Mouse (Mus musculus): ENCODE measurements at regions not wholly inside any gene's neighbourhood (a gene's known extent, or its start where the extent isn't known, plus 50 kb on each side); places are given as distances from the start of the nearest gene placed in this dataset.

DNA sequence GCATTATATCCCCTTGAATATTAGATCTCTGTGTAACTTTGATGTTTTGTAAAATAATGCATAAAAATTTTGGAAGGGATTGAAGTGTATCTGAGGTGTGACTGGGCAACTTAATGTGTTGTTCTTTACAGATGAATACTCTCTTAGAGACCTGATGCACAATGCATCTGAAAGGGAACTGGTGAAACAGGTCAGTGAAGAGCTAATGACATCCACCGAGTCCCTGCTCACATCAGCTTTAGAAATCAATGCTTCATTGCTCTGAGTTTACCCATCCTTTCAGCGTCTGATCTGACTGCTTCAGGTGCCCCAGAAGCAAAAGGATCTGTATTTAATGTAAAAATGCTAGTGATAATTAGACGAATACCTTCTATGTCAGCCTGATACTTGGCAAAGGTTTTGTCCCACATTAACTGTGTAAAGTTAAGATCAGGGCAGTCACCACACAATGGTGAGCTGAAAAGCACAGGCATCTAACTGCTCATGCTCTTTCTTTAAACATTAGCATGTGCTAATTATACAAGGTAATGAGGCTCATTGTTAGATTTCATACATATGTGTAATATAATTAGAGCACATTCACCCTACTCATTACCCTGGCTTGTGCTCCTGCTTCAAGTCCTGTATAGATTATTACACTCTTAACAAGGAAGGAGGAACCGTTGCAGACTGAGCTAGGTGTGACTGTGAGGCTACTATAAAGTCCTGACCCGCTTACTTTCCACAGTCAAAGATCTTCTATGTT is 204.6 kb upstream of the Tlr4 start:
- DNase-seq: no peak

DNA sequence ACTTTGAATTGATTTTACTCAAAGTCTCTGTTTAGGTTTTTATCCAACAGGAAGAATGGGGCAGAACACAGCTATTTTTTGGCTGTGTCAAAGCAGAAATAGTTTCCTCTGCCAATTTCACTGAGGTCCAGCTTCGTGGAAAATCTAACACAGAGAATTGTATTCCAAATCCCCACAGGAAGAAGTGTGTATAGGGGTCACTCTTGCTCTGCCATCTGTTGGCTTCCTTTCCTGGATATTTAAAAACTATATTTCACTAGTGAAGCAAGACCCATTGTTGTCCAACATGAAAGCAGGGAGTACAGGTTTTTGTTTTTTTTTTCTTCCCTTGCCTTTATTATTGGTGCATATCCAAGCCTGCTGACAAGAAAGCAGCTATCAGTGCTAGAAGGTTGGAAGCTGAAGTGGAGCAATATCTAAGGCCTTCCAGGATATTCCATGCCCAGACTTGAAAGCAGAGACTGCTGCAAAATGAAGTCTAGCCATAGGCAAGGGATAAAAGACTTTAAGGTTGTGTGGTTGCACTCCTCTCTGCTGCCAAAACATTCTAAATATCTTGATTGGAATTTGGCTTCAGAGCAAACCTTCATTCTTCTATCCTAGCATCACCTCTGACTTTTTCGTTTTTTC is 208.5 kb upstream of the Tlr4 start:
- DNase-seq: peak; percentile 50 to 65

DNA sequence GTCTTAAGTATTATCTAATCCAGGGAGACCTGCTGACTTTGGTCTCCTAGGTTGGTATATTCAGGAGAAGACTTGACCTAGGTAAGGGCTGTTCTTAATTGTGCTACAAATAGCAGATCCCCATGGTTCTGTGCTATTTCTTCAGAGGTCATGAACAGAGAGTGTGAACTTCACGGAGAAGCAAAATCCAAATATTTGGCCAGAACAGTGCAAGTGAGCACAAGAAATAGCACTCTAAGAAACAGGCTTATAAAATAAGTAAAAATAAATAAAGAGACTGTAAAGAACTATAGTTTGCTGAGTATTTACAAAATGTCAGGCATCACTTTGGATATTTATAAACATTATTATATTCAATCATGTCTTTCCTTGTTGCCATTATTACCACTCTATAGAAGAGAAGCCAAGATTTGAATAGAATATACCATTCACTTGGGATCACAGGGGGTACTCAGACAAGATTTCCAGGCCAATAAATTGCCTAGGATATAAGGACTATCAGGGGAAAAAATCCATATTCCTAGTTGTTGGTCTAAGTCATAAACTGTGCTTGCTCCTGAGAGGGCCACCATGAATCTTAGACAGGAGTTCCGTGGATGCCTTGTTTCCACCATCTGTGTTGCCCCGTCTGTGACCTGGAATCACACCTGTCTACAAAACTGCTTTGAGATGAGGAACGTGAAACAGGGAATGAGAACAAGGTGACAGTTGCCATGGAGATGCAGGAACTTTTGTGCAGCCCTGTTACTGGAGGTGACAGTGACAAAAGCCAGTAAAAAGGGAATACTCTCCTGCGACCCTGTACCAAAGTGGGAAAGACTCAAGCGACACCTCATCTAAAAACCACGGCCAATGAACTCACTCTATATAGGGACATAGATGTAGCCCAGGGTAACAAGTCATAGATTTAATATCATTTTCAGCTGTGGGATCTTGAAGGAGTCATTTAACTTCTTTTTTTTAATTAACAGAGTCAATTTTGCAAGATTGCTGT is 209.3 kb upstream of the Tlr4 start:
- peak; percentile 16 to 29 for DNase-seq

DNA sequence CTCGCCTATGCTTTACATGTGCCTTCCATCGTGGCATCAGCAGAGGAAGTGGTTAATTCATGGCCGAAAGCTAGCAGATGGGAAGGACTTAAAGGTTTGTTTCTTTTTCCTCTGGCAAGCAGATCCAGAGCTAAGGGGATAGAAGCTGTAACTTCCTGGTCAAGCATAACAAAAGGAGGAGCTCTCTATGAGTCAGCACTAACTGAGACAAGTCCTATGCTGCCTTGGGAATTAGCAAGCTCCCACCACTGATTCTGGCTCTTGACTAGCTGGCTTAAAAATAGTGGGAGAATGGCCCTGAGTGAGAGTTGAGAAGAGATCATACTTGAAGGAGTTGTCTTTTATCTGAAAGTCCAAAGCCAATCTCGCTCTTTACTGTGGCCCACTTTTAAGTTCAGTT is 210.3 kb upstream of the Tlr4 start:
- DNase-seq: no peak

DNA sequence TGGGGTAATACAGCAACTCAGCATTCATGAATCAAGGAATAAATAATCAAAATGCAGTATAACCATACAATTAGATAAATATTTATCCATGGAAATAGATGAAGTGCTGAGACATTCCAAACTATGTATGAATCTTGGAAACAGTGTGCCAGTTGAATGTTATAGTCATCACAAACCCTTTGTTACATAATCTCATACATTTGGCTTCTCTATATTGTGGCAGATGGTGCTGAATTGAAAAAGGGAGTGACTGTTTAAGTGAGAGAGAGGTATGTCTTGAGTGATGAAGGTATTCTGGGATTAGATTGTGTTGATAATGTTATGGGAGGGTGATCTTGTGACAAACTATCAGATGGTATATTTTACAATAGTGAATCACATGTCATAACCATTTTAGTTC is 200.4 kb upstream of the Astn2 start:
- no peak for DNase-seq

DNA sequence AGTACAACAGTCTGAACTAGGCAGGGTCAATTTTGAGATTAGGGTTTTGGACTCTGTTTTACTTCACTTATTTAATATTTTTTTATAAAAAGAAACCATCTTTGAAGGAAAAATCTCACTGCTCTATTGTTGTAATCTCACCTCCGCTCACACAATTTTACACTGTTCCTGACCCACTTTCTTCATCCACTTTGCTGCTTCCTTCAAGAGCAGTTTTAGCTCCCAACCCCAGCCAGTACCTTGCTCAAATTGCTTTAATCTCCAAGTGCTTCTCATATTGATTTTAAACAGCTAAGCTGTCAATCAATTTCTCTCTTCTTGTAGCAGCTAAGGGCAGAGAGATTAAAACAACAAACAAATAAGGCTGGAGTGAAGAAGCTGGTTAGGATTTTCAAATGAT is 194.3 kb upstream of the Astn2 start:
- DNase-seq: no peak

DNA sequence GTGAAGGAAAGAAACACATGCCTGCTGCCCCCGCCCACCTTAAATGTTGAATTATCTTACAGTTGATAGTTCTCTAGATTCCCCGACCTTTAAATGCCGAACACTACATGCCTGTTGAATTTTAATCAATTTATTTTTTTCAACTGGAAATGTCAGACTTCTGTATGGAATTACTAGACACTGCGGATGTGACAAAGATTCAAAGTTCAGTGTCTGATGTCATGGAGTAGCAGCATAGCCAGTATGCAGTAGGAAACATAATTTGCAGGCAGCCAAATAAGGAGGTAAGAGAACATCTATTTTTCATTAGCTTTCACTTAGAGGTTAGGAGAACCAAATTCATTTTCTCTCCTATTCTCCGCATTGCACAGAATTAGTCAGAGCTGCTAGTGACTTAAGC is 182.2 kb upstream of the Astn2 start:
- no peak for DNase-seq

DNA sequence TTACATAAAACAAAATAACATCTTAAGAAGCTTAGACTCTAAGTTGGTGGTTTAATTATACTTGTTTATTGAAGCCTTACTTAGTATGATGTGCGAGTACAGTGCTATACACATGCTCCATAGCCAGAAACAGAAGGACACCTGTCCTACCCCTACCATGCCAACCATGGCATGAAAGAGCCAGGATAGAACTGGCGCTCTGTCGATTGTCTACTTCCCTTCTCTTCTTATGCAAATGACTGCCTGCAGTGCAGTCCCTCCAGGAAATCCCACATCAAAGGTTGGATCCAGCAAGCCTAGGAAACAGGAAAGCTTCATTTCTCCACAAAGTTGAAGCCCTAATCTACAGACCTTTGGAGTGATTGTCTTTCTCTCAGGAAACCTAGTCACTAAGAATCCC is 181.8 kb upstream of the Astn2 start:
- no peak for DNase-seq

DNA sequence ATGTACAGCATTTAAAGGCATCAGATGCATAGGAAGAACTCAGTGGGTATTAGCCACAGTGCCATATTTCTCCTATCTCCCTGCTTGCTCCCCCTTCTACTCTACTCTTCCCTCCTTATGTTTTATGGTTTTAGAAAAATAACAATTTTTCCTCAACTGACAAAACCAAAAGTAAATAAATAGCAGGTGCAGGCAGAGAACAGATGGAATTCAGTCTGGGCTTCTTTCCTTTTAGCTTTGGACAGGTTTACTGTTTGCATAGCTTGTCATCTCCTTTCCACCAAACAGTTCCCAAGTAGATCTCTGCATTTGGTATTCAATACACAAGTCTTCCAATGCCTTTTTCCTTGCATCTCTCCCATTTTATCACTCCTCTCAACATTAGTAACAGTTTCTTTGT is 152.5 kb upstream of the Astn2 start:
- DNase-seq: peak in 1 of 2 experiments; percentile 34

DNA sequence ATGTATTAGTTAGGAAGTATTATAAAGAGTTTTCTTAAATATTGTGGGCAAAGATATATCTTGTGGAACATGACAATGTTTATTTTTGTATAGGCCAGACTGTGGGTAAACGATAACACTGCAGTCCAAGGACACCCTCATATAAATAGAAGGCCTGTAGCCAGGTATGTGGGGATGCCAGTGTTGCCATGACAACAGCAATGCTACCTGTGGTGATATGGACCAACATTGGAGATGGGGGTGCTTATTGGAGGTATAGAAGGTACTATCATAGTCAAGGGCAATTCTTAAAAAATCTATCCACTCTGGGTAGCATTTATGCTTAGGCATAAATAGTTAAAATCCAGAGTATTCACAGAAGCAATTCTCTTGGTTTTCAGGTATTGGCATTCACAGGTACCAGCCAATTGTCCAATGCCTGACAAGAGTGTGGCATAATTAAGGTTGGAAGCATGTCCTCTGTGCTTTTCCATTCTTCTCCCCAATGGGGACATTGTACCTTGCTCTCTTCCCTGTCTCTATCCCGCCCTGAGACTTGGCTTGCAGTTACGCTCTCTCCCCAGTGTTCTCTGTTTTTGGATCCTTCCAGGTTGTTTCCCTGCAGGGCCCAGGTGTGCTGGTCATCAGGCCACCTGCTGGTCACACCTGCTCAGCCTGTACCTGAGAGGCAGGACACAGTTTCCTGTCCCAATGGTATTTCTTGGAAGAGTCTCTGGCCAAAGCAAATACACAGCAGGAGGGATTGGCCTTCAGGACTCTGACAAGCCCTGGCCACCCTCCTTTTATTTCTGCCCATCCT is 146.1 kb upstream of the Astn2 start:
- DNase-seq: peak; percentile 94 to 96

DNA sequence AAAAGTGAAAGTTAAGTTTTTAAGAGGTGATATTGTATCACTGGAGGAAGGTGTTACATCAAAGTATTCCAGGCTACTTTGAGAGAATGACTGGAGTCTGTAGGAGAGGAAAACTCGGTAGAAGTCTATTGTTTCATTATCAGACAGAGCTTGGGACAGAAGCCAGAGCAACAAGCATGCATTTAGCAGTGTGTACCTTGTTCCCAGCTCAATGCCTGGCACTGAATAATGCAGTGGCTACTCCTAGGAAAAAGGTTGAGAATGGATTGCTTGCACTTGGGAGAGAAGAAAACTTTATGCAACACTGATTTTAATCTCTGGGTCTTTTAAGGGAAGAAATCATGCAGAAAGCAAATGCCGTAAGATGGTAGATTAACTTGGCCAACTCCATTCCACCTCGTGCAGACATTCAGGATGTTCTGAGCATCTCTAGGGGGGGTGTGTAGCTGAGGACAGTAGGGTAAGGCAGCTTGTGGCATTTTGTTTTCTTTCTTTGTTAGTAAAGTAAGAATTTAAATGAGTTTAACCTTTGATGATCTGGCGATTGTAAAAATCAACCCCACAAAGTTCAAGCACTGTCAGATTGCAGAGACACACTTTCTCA is 138.5 kb upstream of the Astn2 start:
- DNase-seq: peak in 1 of 2 experiments; percentile 43

DNA sequence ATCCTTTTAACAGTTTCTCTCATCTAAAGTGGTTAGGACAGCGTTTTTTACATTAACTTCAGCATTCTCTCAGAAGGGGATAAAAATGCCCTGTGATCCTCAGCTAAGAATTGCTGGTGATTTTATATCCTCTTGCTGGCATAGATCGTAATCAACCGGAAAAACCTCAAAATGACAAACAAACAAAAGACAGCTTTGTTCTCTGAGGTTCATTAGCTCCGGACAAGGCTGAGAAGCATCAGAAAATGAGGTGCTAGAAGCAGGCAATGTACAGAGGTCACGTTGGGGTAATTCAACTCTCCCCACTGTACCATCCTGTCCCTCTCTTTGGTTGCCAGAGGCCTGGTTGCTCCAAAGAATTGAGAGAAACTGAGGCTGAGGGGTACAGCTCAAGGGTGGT is 120.0 kb upstream of the Astn2 start:
- DNase-seq: no peak

DNA sequence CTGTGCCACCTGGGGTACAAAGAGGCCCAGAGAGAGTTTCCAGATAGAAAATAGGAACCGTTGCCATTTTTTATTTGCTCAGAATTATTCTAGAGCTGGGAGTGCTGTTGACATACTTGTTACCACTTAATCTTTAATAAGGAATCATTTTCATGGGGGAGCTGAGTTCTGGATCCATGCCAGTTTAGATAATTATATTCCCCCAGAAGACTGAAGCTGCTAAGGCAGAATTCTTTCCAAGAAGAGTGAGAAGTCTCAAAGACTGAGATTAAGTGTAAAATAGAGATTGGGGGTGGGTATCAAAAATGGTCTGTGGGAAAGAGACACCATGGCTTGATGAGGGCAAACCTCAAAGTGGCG is 119.5 kb upstream of the Astn2 start:
- DNase-seq: peak in 1 of 2 experiments; percentile 11

DNA sequence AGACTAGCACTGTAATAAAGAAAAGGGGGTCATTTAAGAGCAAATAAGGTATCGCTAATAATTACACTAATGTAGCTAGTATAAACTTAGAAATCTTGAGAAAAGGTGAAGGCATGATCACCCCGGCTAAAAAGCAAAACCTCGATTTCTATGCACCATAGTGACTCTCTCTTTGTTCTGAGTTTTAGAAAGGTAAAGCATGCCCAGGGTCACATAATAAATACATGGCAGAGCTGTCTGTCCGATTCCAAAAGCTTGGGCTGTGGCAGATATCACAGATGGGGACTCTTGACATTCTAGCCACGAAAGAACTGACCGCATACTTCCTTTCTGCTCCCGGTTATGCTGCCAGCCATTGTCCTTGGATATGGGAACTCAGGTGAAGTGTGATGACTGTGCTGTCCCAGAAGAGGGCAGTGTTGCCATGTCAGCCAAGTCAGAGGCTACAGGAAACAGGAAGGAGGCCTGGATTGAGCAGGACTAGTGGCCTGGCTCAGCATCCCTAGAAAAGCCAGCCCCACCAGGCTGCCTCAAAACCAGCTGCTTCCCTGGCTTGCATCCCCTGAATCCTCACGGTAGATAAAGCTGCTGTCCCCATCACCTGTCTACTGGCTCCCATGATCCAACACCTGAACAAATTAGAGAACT is 119.0 kb upstream of the Astn2 start:
- peak; percentile 87 to 94 for DNase-seq

DNA sequence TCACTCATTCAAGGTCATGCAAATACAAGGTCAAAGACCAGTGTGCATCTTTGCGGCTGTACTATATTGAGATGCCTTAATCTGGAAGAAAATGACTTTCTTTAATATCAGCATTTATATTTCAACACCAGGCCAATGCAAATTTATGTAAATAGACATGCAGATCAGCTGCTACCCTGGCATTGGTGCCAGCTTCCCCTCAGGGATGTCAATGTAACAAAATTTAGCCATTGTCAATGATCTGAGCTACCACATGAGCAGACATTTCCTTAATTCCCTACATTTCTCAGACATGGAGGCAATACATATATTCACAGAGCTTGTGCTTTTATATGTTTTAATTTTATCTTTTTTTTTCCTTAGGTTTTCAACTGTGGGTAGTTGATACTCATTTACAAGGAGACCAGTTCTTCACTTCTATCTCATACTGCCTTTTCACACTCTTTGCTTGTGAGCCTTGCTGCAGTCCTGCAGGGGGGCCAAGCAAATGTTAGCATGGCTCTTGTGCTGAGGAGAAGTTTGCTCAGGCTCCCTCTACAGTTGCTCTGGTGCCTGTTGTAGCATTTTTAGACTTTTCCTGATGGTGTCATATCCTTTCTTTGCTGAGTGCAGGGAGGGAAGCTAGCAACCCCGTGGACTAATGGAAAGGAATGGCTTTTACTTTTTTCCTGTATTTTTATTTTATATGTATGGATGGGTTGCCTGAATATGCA is 117.8 kb upstream of the Astn2 start:
- peak in 1 of 2 experiments; percentile 12 for DNase-seq

DNA sequence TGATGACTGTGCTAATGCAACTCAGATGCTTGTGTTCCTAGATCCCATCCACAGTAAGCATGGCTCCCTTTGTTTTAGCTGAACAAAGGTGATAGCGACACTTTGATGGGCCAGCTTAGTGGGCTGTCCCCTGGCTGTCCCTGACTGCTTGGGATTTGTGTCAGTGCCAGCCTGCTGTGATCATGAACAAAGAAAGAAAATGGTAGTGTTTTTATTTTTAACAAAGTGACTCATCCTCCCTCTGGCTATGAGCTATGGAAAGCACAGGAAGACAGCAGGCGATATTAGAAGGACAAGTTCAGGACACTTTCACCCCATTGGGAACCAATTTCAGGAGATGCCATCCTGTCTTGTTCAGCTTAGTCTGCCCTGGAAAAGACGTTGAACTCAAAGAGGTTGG is 116.4 kb upstream of the Astn2 start:
- peak in 1 of 2 experiments; percentile 12 for DNase-seq

DNA sequence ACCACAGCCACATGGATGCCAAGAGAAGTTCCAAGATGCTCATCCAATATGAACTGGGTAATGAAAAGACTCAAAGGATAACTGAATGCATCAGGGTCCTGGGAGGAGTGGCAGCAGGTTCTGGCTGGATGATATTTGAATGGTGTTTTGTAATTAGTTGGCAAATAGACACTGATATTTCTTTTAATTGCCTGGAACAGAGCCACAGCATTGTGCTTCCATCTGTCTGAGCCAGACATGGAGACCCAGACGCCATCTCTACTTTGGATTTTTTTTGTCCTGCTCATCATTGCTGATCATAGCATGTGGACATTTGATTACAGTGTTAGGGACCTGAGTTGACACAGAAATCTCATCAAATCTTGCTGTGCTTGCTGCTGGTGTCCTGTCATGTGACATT is 111.4 kb upstream of the Astn2 start:
- peak in 1 of 2 experiments; percentile 12 for DNase-seq

DNA sequence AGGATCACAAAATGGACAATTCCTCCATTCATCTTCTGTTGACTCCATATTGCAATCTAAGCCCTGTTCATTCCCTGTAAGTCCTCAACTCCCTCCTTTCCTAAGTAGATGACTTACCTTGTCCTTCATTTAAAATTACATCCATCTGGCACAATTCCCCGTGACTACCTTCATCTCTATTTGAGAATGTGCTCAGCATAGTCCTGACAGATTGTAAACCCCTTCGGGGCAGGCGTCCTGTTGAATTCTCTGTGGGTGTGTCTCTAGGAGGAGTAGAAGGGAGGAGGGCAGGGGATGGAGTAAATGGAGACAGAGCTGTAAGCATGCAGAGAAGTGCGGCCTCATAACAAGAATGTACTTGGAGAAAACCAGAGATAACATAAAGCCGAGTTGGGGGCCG is 79.1 kb upstream of the Astn2 start:
- peak; percentile 40 to 54 for DNase-seq

DNA sequence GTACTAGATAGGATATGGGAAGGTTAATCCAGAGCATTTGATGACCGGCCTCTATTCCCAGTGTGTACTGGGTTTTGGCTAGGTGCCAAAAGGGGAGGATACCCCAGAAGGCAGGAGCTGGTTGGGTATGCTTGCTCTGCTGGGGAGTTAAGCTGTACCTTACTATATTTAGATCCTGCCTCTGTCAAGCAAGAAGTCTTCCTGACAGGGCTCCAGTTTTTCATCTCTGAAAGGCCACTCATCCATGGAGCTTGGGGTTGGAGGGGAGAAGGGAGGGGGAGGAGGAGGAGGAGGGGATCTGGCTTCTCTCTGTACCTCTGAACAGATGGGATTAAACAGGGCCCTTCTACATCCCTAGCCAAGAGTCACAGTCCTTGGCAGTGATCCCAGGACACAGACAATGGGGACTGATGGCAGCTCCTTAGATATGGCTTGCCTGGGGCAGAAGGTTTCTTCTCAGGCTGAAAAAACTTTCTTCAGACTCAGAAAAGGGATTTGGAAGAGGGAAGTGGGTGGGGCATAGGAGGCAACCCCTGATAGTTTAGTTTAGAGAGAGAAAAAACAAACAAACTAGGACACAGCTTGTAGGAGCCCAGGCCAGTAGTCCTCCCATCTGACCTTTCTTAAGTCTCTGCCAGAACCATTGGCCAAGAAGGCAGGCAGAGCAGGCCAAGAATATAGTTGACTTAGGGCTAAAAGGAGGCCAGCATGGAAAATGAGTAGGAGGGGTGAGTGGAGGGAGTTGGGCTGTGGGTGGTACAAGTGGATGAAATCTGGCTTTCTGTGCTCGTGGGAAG is 78.3 kb upstream of the Astn2 start:
- DNase-seq: peak; percentile 94 to 96

DNA sequence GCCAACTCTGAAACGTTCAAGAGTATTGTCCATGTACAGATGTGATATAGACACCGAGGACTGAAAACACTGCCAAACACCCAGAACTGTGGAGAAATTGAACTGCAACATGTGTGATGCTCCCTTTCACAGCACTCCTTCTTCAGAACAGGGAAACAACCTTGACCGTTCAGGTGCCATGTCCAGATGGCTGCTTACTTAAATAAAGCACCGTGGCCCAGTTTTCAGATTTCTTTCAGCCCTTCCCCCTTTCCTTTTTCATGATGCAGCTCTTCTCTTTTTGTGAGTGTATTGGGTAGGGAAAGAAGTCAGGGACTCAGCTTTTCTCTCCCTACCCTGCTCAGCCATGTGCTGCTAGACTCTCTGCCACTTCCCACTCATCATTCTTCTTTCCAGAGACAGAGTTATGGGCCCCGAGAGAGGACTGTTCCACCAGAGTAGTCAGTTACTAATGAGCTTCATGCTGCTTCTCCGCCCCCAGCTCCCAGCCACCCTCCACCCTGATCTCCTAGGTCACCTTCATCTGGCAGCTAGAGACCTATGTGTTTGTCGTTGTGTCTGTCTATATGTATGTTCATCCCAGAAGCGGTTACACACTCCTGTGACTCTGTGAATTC is 74.3 kb upstream of the Astn2 start:
- DNase-seq: peak; percentile 22 to 43
